In the genomic region with DNA sequence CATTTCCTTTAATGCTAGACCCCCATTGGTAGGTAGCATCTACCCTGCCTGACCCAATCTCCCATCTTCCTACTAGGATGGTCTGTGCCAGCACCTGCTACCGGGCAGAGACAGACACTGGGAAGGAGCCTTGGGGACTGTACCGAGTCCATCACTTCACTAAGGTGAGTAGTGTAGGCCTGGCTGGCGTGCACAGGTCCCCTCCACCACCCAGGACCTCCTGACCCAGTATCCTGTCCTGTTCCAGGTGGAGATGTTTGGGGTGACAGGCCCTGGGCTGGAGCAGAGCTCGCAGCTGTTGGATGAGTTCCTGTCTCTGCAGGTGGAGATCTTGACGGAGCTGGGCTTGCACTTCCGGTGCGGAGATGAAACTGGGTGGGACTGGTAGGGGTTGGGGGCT, we compare ENCODE assay signal across 25 mouse cellular contexts. TPM values are rescaled to one million over a fixed set of nuclear protein-coding genes. Genes with fewer than 3 reads are reported as not detected.
"Had no signal": no experiment of that assay in that cellular context is flagged by ENCODE, and none has a peak within 500 bp of the region (broad histone marks: within the 10 kb centered on the region; RNA-seq: fewer than 3 reads in every experiment).

No protein-coding gene starts in this region.

- H3K36me3 ChIP-seq: midbrain, embryonic 15.5 days had no signal

- H3K4me2 ChIP-seq: midbrain, embryonic 11.5 days; midbrain, embryonic 13.5 days; midbrain, embryonic 15.5 days; neural tube, embryonic 13.5 days; neural tube, embryonic 15.5 days had no signal

- H3K27me3 ChIP-seq: megakaryocyte, embryonic 14.5 days; midbrain, embryonic 13.5 days; midbrain, embryonic 15.5 days; neural tube, embryonic 13.5 days; neural tube, embryonic 15.5 days had no signal

- H3K4me1 ChIP-seq: midbrain, embryonic 13.5 days; midbrain, embryonic 15.5 days; neural tube, embryonic 15.5 days had no signal

- H3K9ac ChIP-seq: liver, postnatal 0 days; midbrain, embryonic 13.5 days; midbrain, embryonic 15.5 days; neural tube, embryonic 13.5 days; neural tube, embryonic 15.5 days had no signal

- H3K27ac ChIP-seq: macrophage; midbrain, embryonic 13.5 days; midbrain, embryonic 15.5 days; neural tube, embryonic 13.5 days; neural tube, embryonic 15.5 days had no signal

- DNase-seq: liver, postnatal 0 days; lung, adult 2 months; lung, postnatal 10 days; lung, postnatal 36 days; retina, postnatal 1 day; right cerebral cortex, adult 18-20 months; right cerebral cortex, postnatal 25 days; right cerebral cortex, postnatal 4 days; spleen, adult 18-20 months; thymus, adult 18-20 months; thymus, postnatal 14 days; thymus, postnatal 36 days had no signal

- H3K4me3 ChIP-seq: megakaryocyte, embryonic 14.5 days; midbrain, embryonic 13.5 days; midbrain, embryonic 15.5 days; myocyte; neural tube, embryonic 13.5 days; neural tube, embryonic 15.5 days had no signal

- ATAC-seq: liver, postnatal 0 days; midbrain, embryonic 13.5 days; midbrain, embryonic 15.5 days had no signal

- H3K9me3 ChIP-seq: megakaryocyte, embryonic 14.5 days; midbrain, embryonic 13.5 days; midbrain, embryonic 15.5 days; neural tube, embryonic 13.5 days; neural tube, embryonic 15.5 days had no signal

RNA-seq across cellular contexts. Expression of gene Ccer2, which starts 6.0 kb away (rescaled TPM):
- total RNA-seq: megakaryocyte progenitor cell, adult 5-6 weeks had no signal
- polyA plus RNA-seq: liver, postnatal 0 days; lung, adult 2 months; lung, embryonic 16.5 days; macrophage; midbrain, embryonic 11.5 days; myocyte; small intestine, adult 2 months; stomach, embryonic 14.5 days; stomach, embryonic 16.5 days had no signal
